Mouse (Mus musculus) embryonic fibroblast, embryonic 13.5 days (primary cell): ENCODE measurements at regions not wholly inside any gene's neighbourhood (a gene's known extent, or its start where the extent isn't known, plus 50 kb on each side); places are given as distances from the start of the nearest gene placed in this dataset.

Experiments
- CTCF ChIP-seq: IDR thresholded peaks from 2 replicates; pipeline ENCODE4 v1.5.1; 2011; ENCODE audit warnings: mild to moderate bottlenecking, control low read depth, low read length, moderate library complexity, borderline replicate concordance; ENCODE audit not compliant: insufficient read depth
- POLR2A ChIP-seq: IDR thresholded peaks from 2 replicates; pipeline ENCODE4 v1.6.1; 2011; ENCODE audit warnings: low read depth, mild to moderate bottlenecking, control low read depth, low read length, moderate library complexity

DNA sequence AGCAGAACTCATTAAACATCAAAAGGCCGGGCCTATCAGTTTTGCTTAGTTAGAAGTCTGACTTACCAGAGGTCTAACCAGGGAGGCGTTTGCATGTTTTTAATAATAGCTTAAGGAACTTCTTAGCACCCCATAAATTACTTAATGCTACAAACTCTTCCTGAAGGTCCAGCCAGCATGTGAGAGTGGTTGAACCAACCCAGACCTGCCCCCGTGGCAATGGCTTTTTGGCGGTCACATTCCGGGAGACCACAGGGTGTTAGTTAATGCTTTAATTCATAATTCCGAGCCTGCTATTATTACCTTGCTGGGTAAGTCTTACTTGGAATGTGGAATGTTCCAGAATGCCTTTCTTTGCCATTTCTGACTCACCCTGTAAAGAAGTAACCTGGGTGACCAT, 98.2 kb upstream of the Hao2 start:
- no peak for TF ChIP-seq POLR2A
- TF ChIP-seq CTCF: no peak
